8 mouse cellular contexts compared by ENCODE assay signal in the genomic region with DNA sequence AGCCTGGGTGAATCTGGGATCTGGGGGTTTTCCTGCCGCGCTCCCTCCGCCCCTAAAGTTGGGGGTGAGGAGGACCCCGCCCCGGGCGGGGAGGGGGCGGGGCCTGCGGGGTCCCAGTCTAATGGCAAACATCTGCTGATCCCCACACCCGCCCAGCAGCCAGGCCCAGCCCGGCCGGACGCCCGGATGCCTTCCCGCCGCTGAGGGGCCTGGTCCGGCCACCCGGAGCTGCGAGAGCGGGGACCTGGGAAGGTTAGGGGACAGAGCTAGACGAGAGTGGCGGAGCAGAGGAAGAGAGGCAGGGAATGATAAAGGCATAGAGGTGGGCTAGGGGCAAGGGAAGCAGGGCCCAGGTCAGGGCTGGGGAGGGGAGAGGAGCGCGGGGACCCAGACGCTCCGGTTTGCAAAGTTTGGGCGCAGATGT. TPM values are rescaled to one million over a fixed set of nuclear protein-coding genes. Genes with fewer than 3 reads are reported as not detected.
DNase-seq lines count a peak whose midpoint lies in the region; ATAC-seq lines count a peak whose summit lies in the region.

No protein-coding gene starts in this region.

- under 1% methylated on average over 26 of the region's 26 CpGs for WGBS in lung, embryonic 15.5 days

- peak; percentile 60 for DNase-seq in cerebellum, adult 9-11 months
- no peak for DNase-seq in cerebellum, adult 11-12 months
- peak; percentile 69 for DNase-seq in embryo, embryonic 10 days (ENCODE audit: low spot score)
- DNase-seq in heart, adult 18-20 months, result peak; percentile 80 to 85
- DNase-seq in kidney, adult 18-20 months, result peak; percentile 65
- DNase-seq in ovary, adult 18-20 months (ENCODE audit: low spot score), result peak; percentile 62
- peak; percentile 85 for DNase-seq in yolk sac, embryonic 10.5 days (ENCODE audit: low spot score)

- H3K4me1 ChIP-seq in lung, embryonic 15.5 days, result peaks cover 56% of the 10 kb centered on the region

- peak overlapping the region; percentile 87 for H3K9ac ChIP-seq in lung, embryonic 15.5 days

- H3K27me3 ChIP-seq in lung, embryonic 15.5 days, result no peaks in the 10 kb centered on the region

- H3K36me3 ChIP-seq in lung, embryonic 15.5 days, result peaks cover 51% of the 10 kb centered on the region

- ATAC-seq in lung, embryonic 15.5 days (ENCODE audit: borderline replicate concordance, extremely low read depth, low FRiP score, low TSS enrichment), result peak; percentile 77

- peak overlapping the region; percentile 82 for H3K4me3 ChIP-seq in lung, embryonic 15.5 days

- H3K9me3 ChIP-seq in lung, embryonic 15.5 days, result no peaks in the 10 kb centered on the region

- H3K27ac ChIP-seq in lung, embryonic 15.5 days, result peak overlapping the region; percentile 97

- peak overlapping the region; percentile 71 for H3K4me2 ChIP-seq in lung, embryonic 15.5 days

RNA-seq across cellular contexts. Expression of gene Kank2, which starts 0.6 kb away (rescaled TPM):
- 10 to 100 TPM; 58.1 to 60.8 TPM for total RNA-seq in heart, adult 18-20 months (2021)
- 27.7 and 30.0 TPM in 2 replicates for polyA plus RNA-seq in lung, embryonic 15.5 days (2015; fragmentation: Nextera tagmentation; extraction: Ambion mirVana)

RNA-seq across cellular contexts. Expression of gene Angptl8, which starts 37.4 kb away (rescaled TPM):
- under 1 TPM in 1 of 2 experiments, not detected in 1; 0.69 TPM for total RNA-seq in heart, adult 18-20 months (2021)
- polyA plus RNA-seq in lung, embryonic 15.5 days (2015; fragmentation: Nextera tagmentation; extraction: Ambion mirVana), result 2.1 and 2.3 TPM in 2 replicates

RNA-seq across cellular contexts. Expression of gene Spc24, which starts 37.8 kb away (rescaled TPM):
- total RNA-seq in heart, adult 18-20 months (2021), result 1 to 10 TPM; 4.7 to 6.4 TPM
- 154 TPM in 2 replicates for polyA plus RNA-seq in lung, embryonic 15.5 days (2015; fragmentation: Nextera tagmentation; extraction: Ambion mirVana)

RNA-seq across cellular contexts. Expression of gene Dock6, which starts 54.5 kb away (rescaled TPM):
- total RNA-seq in heart, adult 18-20 months (2021), result 10 to 100 TPM; 24.3 to 24.6 TPM
- 62.0 and 68.0 TPM in 2 replicates for polyA plus RNA-seq in lung, embryonic 15.5 days (2015; fragmentation: Nextera tagmentation; extraction: Ambion mirVana)
